Mouse (Mus musculus): ENCODE results near the gene Pdik1l. TPM values are rescaled to one million over a fixed set of nuclear protein-coding genes. Genes with fewer than 3 reads are reported as not detected.

Gene Pdik1l
- polyA plus RNA-seq (2015; fragmentation: Nextera tagmentation; extraction: Ambion mirVana) = 21.6 TPM in 2 replicates

DNA sequence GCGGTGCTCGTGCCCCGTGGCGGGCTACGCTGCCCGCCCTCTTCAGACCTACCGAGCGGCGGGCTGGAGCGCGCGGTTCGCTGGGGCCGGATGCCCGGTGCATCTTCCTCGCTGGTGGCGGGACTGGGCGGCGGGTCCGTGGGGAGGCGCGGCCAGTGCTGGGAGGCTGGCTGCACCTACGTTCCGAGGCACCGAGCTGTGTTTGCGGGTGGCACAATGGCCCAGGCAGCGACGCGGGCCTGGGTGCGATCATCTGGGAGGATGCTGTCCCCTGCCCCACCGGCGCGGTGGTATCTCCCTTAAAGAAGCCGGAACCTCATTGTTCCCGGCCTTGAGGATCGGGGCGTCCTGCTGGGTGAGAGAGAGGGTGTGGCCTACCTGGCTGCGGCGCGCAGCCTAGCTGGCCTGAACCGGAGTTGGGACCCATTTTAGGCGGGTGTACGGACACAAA is at the start of gene Pdik1l:
Gene Pdik1l, minus strand, starts transcription at position 321 of the 451 bp plus-strand sequence.
- H3K9ac ChIP-seq = peak within 1 kb of the TSS; percentile 95
- WGBS = under 1% methylated on average over 43 of the region's 43 CpGs
- no peaks in the 10 kb centered on the region for H3K9me3 ChIP-seq (replicated peaks)
- ATAC-seq (replicated peaks; ENCODE audit: low FRiP score) = peak; percentile 86
- H3K4me2 ChIP-seq = peak within 1 kb of the TSS; percentile 94
- peak within 1 kb of the TSS; percentile 81 for H3K4me3 ChIP-seq (replicated peaks)
- peaks cover 25% of the 10 kb centered on the region for H3K36me3 ChIP-seq
- peak within 1 kb of the TSS; percentile 100 for H3K27ac ChIP-seq
- peaks cover 5% of the 10 kb centered on the region for H3K27me3 ChIP-seq
- peaks cover 33% of the 10 kb centered on the region for H3K4me1 ChIP-seq

DNA sequence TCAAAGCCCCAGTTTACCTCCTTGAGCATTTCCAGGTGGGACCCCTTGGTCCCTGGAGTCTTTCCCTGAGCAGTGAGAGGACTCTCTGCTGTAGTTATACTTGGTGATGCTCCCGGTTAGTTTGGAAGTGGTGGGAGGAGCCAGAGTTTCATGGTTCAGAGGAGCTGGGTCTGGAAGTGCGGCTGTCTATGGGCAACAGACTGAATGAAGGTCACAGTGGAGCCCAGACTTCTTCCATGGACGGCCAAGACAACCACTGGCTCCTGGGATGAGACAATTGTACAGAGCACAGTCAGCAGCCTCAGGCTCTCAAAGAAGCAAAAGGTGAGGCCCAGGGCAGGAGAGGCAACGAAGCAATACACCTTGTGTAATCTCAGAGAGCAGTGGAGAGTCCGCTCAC is 42.6 kb upstream of the Pdik1l start:
- Histone ChIP-seq H3K4me2 (no peak overlapping the region), H3K9ac (no peak overlapping the region), H3K4me1 (peaks cover 11% of the 10 kb centered on the region; the same call in 1 of the 2 replicates), H3K9me3 (replicated peaks) (no peaks in the 10 kb centered on the region), H3K27ac (peak overlapping the region; percentile 15; the same call in 1 of the 2 replicates), H3K27me3 (no peaks in the 10 kb centered on the region), H3K4me3 (replicated peaks) (no peak overlapping the region), H3K36me3 (no peaks in the 10 kb centered on the region)
- ATAC-seq (replicated peaks; ENCODE audit: low FRiP score) = no peak; the same call in 1 of the 2 replicates
- 56% methylated on average over 5 of the region's 5 CpGs for WGBS

DNA sequence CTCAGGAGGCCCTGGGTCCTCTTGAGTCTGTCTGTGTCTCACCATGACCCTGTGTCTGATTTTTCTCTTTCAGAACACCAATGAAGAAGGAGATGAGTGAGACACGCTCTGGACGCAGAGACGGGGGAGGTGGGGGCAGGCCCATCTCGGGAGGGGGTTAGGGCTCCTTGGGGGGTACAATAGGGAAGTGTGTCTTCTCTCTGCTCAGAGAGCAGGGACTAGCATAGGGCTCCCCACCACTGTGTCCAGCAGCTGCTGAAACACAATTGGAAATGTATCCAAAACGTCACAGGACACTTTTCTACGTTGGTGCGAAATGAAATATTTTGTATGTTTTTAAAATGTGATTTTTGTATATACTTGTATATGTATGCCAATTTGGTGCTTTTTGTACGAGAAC is 41.1 kb upstream of the Pdik1l start:
- Histone ChIP-seq H3K4me1 (peaks cover 11% of the 10 kb centered on the region; the same call in 1 of the 2 replicates), H3K36me3 (no peaks in the 10 kb centered on the region), H3K27ac (no peak overlapping the region), H3K27me3 (no peaks in the 10 kb centered on the region), H3K4me2 (no peak overlapping the region), H3K9ac (no peak overlapping the region), H3K9me3 (replicated peaks) (no peaks in the 10 kb centered on the region), H3K4me3 (replicated peaks) (no peak overlapping the region)
- WGBS = 88% methylated on average over 8 of the region's 8 CpGs
- ATAC-seq (replicated peaks; ENCODE audit: low FRiP score) = no peak

DNA sequence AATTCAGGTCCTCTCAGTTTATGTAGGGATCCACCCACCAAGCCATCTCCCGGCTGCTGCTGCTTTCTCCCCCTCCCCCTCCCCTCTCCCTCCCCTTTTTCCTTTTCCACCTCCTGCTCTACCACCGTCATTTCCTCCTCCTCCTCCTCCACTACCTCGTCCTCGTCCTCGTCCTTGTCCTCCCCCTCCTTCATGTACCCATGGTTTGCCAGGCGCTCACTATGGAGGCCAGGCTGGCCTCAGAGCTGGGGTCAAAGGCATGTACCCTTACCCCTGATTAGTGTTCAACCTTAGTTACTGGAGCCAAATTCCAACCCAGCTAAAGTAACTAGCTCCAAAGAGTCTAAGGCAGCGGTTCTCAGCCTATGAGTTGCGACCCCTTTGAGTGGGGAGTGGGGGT is 40.5 kb upstream of the Pdik1l start:
- WGBS = 47% methylated on average over 8 of the region's 8 CpGs
- no peak for ATAC-seq (replicated peaks; ENCODE audit: low FRiP score)
- Histone ChIP-seq H3K4me2 (no peak overlapping the region), H3K27ac (peak overlapping the region; percentile 68; the same call in 1 of the 2 replicates), H3K36me3 (no peaks in the 10 kb centered on the region), H3K9ac (no peak overlapping the region), H3K27me3 (no peaks in the 10 kb centered on the region), H3K9me3 (replicated peaks) (no peaks in the 10 kb centered on the region), H3K4me1 (peaks cover 11% of the 10 kb centered on the region; the same call in 1 of the 2 replicates), H3K4me3 (replicated peaks) (no peak overlapping the region)

- peak; percentile 73 for ATAC-seq (replicated peaks; ENCODE audit: low FRiP score)
- 62% methylated on average over 5 of the region's 5 CpGs for WGBS
- peak overlapping the region; percentile 68; the same call in 1 of the 2 replicates for H3K27ac ChIP-seq
Observed at GRCm38 (mm10) chr4:134326859-134327530, 39.3 kb upstream of the Pdik1l start.

DNA sequence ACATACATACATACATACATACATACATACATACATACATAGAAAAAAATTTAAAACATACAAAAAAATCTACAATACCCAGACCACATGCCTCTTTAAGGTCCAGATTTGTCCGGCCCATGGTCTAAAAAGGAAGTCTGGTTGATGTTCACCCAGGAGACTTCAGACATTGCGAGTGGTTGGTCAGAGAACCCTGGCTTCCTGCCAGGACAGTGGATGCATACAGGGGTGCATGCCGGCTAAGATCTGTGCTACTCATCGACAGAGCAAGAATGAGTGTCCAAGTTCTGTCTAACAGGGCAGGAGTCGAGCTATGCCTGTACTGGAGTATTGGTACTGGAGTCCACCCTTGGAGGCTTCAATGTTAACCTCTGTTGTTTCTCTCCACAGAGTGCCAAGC is 37.0 kb upstream of the Pdik1l start:
- Histone ChIP-seq H3K9ac (no peak overlapping the region), H3K4me3 (replicated peaks) (no peak overlapping the region), H3K4me1 (peaks cover 11% of the 10 kb centered on the region; the same call in 1 of the 2 replicates), H3K27me3 (no peaks in the 10 kb centered on the region), H3K27ac (no peak overlapping the region), H3K4me2 (no peak overlapping the region), H3K36me3 (no peaks in the 10 kb centered on the region), H3K9me3 (replicated peaks) (no peaks in the 10 kb centered on the region)
- no peak for ATAC-seq (replicated peaks; ENCODE audit: low FRiP score)
- WGBS = 53% methylated on average over 5 of the region's 5 CpGs

More at GRCm38 (mm10) chr4:134326859-134327530, 39.3 kb upstream of the Pdik1l start:
- H3K36me3 ChIP-seq = no peaks in the 10 kb centered on the region
- H3K4me1 ChIP-seq = peaks cover 11% of the 10 kb centered on the region; the same call in 1 of the 2 replicates
- no peaks in the 10 kb centered on the region for H3K27me3 ChIP-seq
- no peak overlapping the region for H3K4me2 ChIP-seq
- H3K9me3 ChIP-seq (replicated peaks) = no peaks in the 10 kb centered on the region
- no peak overlapping the region for H3K9ac ChIP-seq
- H3K4me3 ChIP-seq (replicated peaks) = no peak overlapping the region

GRCm38 (mm10) chr4:134321524-134321923 is 33.8 kb upstream of the Pdik1l start:
- H3K4me1 ChIP-seq = no peaks in the 10 kb centered on the region
- H3K9me3 ChIP-seq (replicated peaks) = no peaks in the 10 kb centered on the region
- WGBS = 70% methylated on average over 3 of the region's 3 CpGs
- ATAC-seq (replicated peaks; ENCODE audit: low FRiP score) = no peak
- H3K27me3 ChIP-seq = no peaks in the 10 kb centered on the region
- no peak overlapping the region for H3K27ac ChIP-seq
- H3K4me3 ChIP-seq (replicated peaks) = no peak overlapping the region
- H3K4me2 ChIP-seq = no peak overlapping the region
- H3K36me3 ChIP-seq = no peaks in the 10 kb centered on the region
- H3K9ac ChIP-seq = no peak overlapping the region

- no peaks in the 10 kb centered on the region for H3K36me3 ChIP-seq
- H3K9me3 ChIP-seq (replicated peaks) = no peaks in the 10 kb centered on the region
- no peak for ATAC-seq (replicated peaks; ENCODE audit: low FRiP score)
- H3K4me2 ChIP-seq = no peak overlapping the region
- no peak overlapping the region for H3K4me3 ChIP-seq (replicated peaks)
- no peak overlapping the region for H3K27ac ChIP-seq
- H3K27me3 ChIP-seq = 0 out of 2 replicates have a peak, but pooled peaks cover 2% of the 10 kb centered on the region
- H3K4me1 ChIP-seq = peaks cover 12% of the 10 kb centered on the region
- WGBS = 69% methylated on average over 5 of the region's 5 CpGs
- no peak overlapping the region for H3K9ac ChIP-seq
Observed at GRCm38 (mm10) chr4:134319674-134320073, 32.0 kb upstream of the Pdik1l start.

DNA sequence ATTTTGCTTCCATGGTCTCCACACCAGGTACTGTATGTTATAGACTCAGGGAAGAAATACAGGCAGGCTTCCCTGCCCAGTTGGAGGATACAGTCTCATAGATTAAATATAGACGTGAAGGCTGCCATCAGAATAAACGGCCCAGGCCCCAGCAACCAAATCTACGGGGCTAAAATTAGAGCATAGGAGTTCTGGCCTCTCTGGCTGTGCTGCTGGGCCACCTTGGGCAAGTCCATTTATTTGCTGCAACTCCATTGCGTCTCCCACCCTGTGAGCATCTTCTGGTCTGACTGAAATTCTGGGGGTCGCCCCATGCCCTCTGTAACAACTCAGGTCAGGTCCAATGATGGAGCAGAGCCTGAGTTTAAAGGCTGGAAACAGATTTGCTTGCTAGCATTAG is 31.4 kb upstream of the Pdik1l start:
- Histone ChIP-seq H3K9ac (no peak overlapping the region), H3K4me2 (no peak overlapping the region), H3K4me1 (peaks cover 14% of the 10 kb centered on the region), H3K36me3 (no peaks in the 10 kb centered on the region), H3K27me3 (0 out of 2 replicates have a peak, but pooled peaks cover 2% of the 10 kb centered on the region), H3K27ac (no peak overlapping the region), H3K4me3 (replicated peaks) (no peak overlapping the region), H3K9me3 (replicated peaks) (no peaks in the 10 kb centered on the region)
- ATAC-seq (replicated peaks; ENCODE audit: low FRiP score) = no peak
- WGBS = 88% methylated on average over 5 of the region's 5 CpGs

- H3K27me3 ChIP-seq = 0 out of 2 replicates have a peak, but pooled peaks cover 2% of the 10 kb centered on the region
- WGBS = 53% methylated on average over 16 of the region's 16 CpGs
- no peak overlapping the region for H3K27ac ChIP-seq
- H3K9ac ChIP-seq = no peak overlapping the region
- peaks cover 14% of the 10 kb centered on the region for H3K4me1 ChIP-seq
- H3K4me3 ChIP-seq (replicated peaks) = no peak overlapping the region
- peaks cover 4% of the 10 kb centered on the region for H3K9me3 ChIP-seq (replicated peaks)
- ATAC-seq (replicated peaks; ENCODE audit: low FRiP score) = no peak
- no peaks in the 10 kb centered on the region for H3K36me3 ChIP-seq
- H3K4me2 ChIP-seq = no peak overlapping the region
Observed at GRCm38 (mm10) chr4:134316390-134316789, 28.7 kb upstream of the Pdik1l start.

- Histone ChIP-seq H3K9ac (no peak overlapping the region), H3K4me3 (replicated peaks) (peak overlapping the region; percentile 8; the same call in 1 of the 2 replicates), H3K36me3 (no peaks in the 10 kb centered on the region), H3K9me3 (replicated peaks) (peaks cover 4% of the 10 kb centered on the region), H3K27ac (no peak overlapping the region), H3K4me1 (peaks cover 14% of the 10 kb centered on the region), H3K27me3 (0 out of 2 replicates have a peak, but pooled peaks cover 2% of the 10 kb centered on the region), H3K4me2 (peak overlapping the region; percentile 33)
- ATAC-seq (replicated peaks; ENCODE audit: low FRiP score) = 0 out of 2 replicates have a peak, but pooled peaks have one; percentile 46
- WGBS = 75% methylated on average over 9 of the region's 9 CpGs
Observed at GRCm38 (mm10) chr4:134315470-134315869, 27.8 kb upstream of the Pdik1l start.

- no peak within 1 kb of the TSS for H3K9ac ChIP-seq
Observed at GRCm38 (mm10) chr4:134314876-134315275, 27.2 kb upstream of the Pdik1l start, which contains the start of gene Trim63. Gene Trim63 (plus strand): TSS chr4:134315120.

More at GRCm38 (mm10) chr4:134314876-134315275, 27.2 kb upstream of the Pdik1l start, which contains the start of gene Trim63:
- Histone ChIP-seq H3K27ac (no peak within 1 kb of the TSS), H3K4me3 (replicated peaks) (peak within 1 kb of the TSS; percentile 8; the same call in 1 of the 2 replicates), H3K4me2 (peak within 1 kb of the TSS; percentile 33), H3K9me3 (replicated peaks) (peaks cover 4% of the 10 kb centered on the region), H3K27me3 (0 out of 2 replicates have a peak, but pooled peaks cover 2% of the 10 kb centered on the region), H3K4me1 (peaks cover 14% of the 10 kb centered on the region), H3K36me3 (no peaks in the 10 kb centered on the region)
- ATAC-seq (replicated peaks; ENCODE audit: low FRiP score) = no peak
- WGBS = 22% methylated on average over 11 of the region's 11 CpGs

Data from kidney, embryonic 15.5 days (tissue).